ENCODE assay signal across 18 mouse cellular contexts in the genomic region with DNA sequence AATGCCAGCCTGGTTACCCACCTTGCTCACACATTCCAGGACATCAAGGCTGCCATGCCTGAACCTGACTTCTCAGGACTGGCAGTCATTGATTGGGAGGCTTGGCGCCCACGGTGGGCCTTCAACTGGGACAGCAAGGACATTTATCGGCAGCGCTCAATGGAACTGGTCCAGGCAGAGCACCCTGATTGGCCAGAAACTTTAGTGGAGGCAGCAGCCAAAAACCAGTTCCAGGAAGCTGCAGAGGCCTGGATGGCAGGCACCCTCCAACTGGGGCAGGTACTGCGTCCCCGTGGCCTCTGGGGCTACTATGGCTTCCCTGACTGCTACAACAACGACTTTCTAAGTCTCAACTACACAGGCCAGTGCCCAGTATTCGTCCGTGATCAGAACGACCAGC. TPM values are rescaled to one million over a fixed set of nuclear protein-coding genes. Genes with fewer than 3 reads are reported as not detected.
DNase-seq lines count a peak whose midpoint lies in the region; ATAC-seq and TF ChIP-seq lines count a peak whose summit lies in the region.
"Had no signal": no experiment of that assay in that cellular context is flagged by ENCODE, and none has a peak within 500 bp of the region (broad histone marks: within the 10 kb centered on the region; RNA-seq: fewer than 3 reads in every experiment).

No protein-coding gene starts in this region.

- H3K4me2 ChIP-seq in heart, embryonic 13.5 days, result peak overlapping the region; percentile 73
- H3K4me2 ChIP-seq in embryonic facial prominence, embryonic 13.5 days, result peak overlapping the region; percentile 64
- H3K4me2 ChIP-seq in myocyte (ENCODE audit: low read depth), result peak overlapping the region; percentile 87

- H3K27me3 ChIP-seq in heart, embryonic 13.5 days (replicated peaks), result no peaks in the 10 kb centered on the region
- no peaks in the 10 kb centered on the region for H3K27me3 ChIP-seq in embryonic facial prominence, embryonic 13.5 days
- H3K27me3 ChIP-seq in myocyte (ENCODE audit: control insufficient read depth, insufficient read depth, insufficient read length), result no peaks in the 10 kb centered on the region
- H3K27me3 ChIP-seq: embryonic facial prominence, embryonic 15.5 days; neural tube, embryonic 15.5 days; Patski had no signal

- TF ChIP-seq POLR2A in myocyte (IDR thresholded peaks at IDR 0.05; ENCODE audit: insufficient read length, low read depth), result no peak

- H3K9me3 ChIP-seq in heart, embryonic 13.5 days, result no peaks in the 10 kb centered on the region
- H3K9me3 ChIP-seq in embryonic facial prominence, embryonic 13.5 days, result no peaks in the 10 kb centered on the region
- H3K9me3 ChIP-seq: embryonic facial prominence, embryonic 15.5 days; neural tube, embryonic 15.5 days had no signal

- H3ac ChIP-seq in myocyte (ENCODE audit: control insufficient read depth, insufficient read length), result no peak overlapping the region

- intact Hi-C loops in heart, postnatal 10 days (cut with DNase I), result no loop called here

- no peak for ATAC-seq in heart, embryonic 13.5 days (ENCODE audit: extremely low read depth, insufficient number of reproducible peaks, low FRiP score, low TSS enrichment)
- no peak for ATAC-seq in embryonic facial prominence, embryonic 13.5 days (ENCODE audit: insufficient number of reproducible peaks, insufficient read depth, low FRiP score, low TSS enrichment, low read depth)
- ATAC-seq: inflammation-experienced regulatory T-cells, adult 6 months; Patski had no signal

- no peak overlapping the region for H3K27ac ChIP-seq in heart, embryonic 13.5 days (replicated peaks)
- peak overlapping the region; percentile 15; the same call in 1 of the 2 replicates for H3K27ac ChIP-seq in layer of hippocampus, adult 2 months
- no peak overlapping the region for H3K27ac ChIP-seq in embryonic facial prominence, embryonic 13.5 days

- H3K79me2 ChIP-seq in myocyte (ENCODE audit: control insufficient read depth, insufficient read depth), result peaks cover 5% of the 10 kb centered on the region

- TF ChIP-seq CTCF in layer of hippocampus, adult 2 months (conservative IDR thresholded peaks at IDR 0.05), result no peak

- H3K9ac ChIP-seq in heart, embryonic 13.5 days, result no peak overlapping the region
- no peak overlapping the region for H3K9ac ChIP-seq in embryonic facial prominence, embryonic 13.5 days
- H3K9ac ChIP-seq: embryonic facial prominence, embryonic 15.5 days had no signal

- H3K36me3 ChIP-seq in heart, embryonic 13.5 days, result peaks cover 21% of the 10 kb centered on the region
- peaks cover 22% of the 10 kb centered on the region for H3K36me3 ChIP-seq in embryonic facial prominence, embryonic 13.5 days
- H3K36me3 ChIP-seq in myocyte (ENCODE audit: control insufficient read depth, insufficient read depth), result no peaks in the 10 kb centered on the region

- no peak for DNase-seq in heart, postnatal 10 days
- DNase-seq in layer of hippocampus, adult 2 months (ENCODE audit: low spot score in 2 of 2), result no peak
- no peak for DNase-seq in layer of hippocampus, adult 11-12 months (ENCODE audit: low spot score)
- no peak for DNase-seq in left cerebral cortex, adult 11 months (ENCODE audit: low spot score)
- no peak for DNase-seq in spleen, postnatal 36 days (ENCODE audit: low spot score in 2 of 2)
- DNase-seq: cerebellum, adult 2 months; heart, adult 11 months; lung, adult 2 months; midbrain, embryonic 14.5 days; right cerebral cortex, postnatal 25 days; thymus, adult 18-20 months had no signal

- WGBS in heart, embryonic 13.5 days, result 85% methylated on average over 10 of the region's 10 CpGs
- WGBS in embryonic facial prominence, embryonic 13.5 days, result 89% methylated on average over 10 of the region's 10 CpGs

- H3K4me3 ChIP-seq in heart, embryonic 13.5 days, result no peak overlapping the region
- H3K4me3 ChIP-seq in layer of hippocampus, adult 2 months, result no peak overlapping the region
- no peak overlapping the region for H3K4me3 ChIP-seq in embryonic facial prominence, embryonic 13.5 days
- no peak overlapping the region for H3K4me3 ChIP-seq in myocyte

- peaks cover 58% of the 10 kb centered on the region for H3K4me1 ChIP-seq in heart, embryonic 13.5 days
- H3K4me1 ChIP-seq in embryonic facial prominence, embryonic 13.5 days, result peaks cover 54% of the 10 kb centered on the region

TF ChIP-seq in myocyte, 11 proteins besides CTCF, POLR2A, EP300 and RAD21:
- no peak for TF ChIP-seq MYOG (IDR thresholded peaks at IDR 0.05; ENCODE audit: control insufficient read depth in 1 of 3, insufficient read depth in 1 of 3, insufficient read length in 2 of 3, low read depth in 2 of 3)
- no peak for TF ChIP-seq MYOD1 (IDR thresholded peaks at IDR 0.05; ENCODE audit: control insufficient read depth in 1 of 3, insufficient read length in 2 of 3, low read depth in 2 of 3)
- no peak for TF ChIP-seq TCF3 (IDR thresholded peaks at IDR 0.05; ENCODE audit: insufficient read length, low read depth)
- TF ChIP-seq MAX (IDR thresholded peaks at IDR 0.05; ENCODE audit: low read depth), result no peak
- no peak for TF ChIP-seq REST (IDR thresholded peaks at IDR 0.05; ENCODE audit: insufficient read depth, insufficient read length)
- TF ChIP-seq POLR2AphosphoS2 (IDR thresholded peaks at IDR 0.05; ENCODE audit: insufficient read length, low read depth), result no peak
- no peak for TF ChIP-seq CEBPB (IDR thresholded peaks at IDR 0.05; ENCODE audit: insufficient read depth, poor library complexity, severe bottlenecking)
- no peak for TF ChIP-seq SRF (IDR thresholded peaks at IDR 0.05; ENCODE audit: control insufficient read depth, insufficient read length, low read depth)
- TF ChIP-seq USF1 (IDR thresholded peaks at IDR 0.05; ENCODE audit: low read depth), result no peak
- no peak for TF ChIP-seq E2F4 (IDR thresholded peaks at IDR 0.05; ENCODE audit: insufficient read depth)
- TF ChIP-seq TCF12 (IDR thresholded peaks at IDR 0.05; ENCODE audit: insufficient read depth, poor library complexity, severe bottlenecking), result no peak

RNA-seq across cellular contexts. Expression of a gene that starts 0.8 kb away (rescaled TPM):
- 13.9 and 14.6 TPM in 2 replicates for polyA plus RNA-seq in heart, embryonic 13.5 days (2015; fragmentation: Nextera tagmentation; extraction: Ambion mirVana)
- 10 to 100 TPM; 13.0 to 16.2 TPM for total RNA-seq in heart, postnatal 10 days (2021)
- total RNA-seq in layer of hippocampus, adult 2 months (2021), result 10 to 100 TPM; 10.9 to 12.6 TPM
- 21.8 and 22.5 TPM in 2 replicates for polyA plus RNA-seq in embryonic facial prominence, embryonic 13.5 days (2015; fragmentation: Nextera tagmentation; extraction: Ambion mirVana)
- polyA plus RNA-seq in myocyte (2012; fragmentation: generic; extraction: Trizol), result 13.8 TPM

RNA-seq across cellular contexts. Expression of a gene that starts 1.1 kb away (rescaled TPM):
- 6.3 and 7.5 TPM in 2 replicates for polyA plus RNA-seq in heart, embryonic 13.5 days (2015; fragmentation: Nextera tagmentation; extraction: Ambion mirVana)
- 1 to 10 TPM; 3.9 to 5.7 TPM for total RNA-seq in heart, postnatal 10 days (2021)
- 1 to 10 TPM; 6.9 to 7.6 TPM for total RNA-seq in layer of hippocampus, adult 2 months (2021)
- 13.8 and 15.0 TPM in 2 replicates for polyA plus RNA-seq in embryonic facial prominence, embryonic 13.5 days (2015; fragmentation: Nextera tagmentation; extraction: Ambion mirVana)
- polyA plus RNA-seq in myocyte (2012; fragmentation: generic; extraction: Trizol), result 3.3 TPM

RNA-seq across cellular contexts. Expression of a gene that starts 2.7 kb away (rescaled TPM):
- polyA plus RNA-seq in heart, embryonic 13.5 days (2015; fragmentation: Nextera tagmentation; extraction: Ambion mirVana), result 0.48 and 0.68 TPM in 2 replicates
- total RNA-seq in heart, postnatal 10 days (2021), result under 1 TPM; 0.41 to 0.79 TPM
- total RNA-seq in layer of hippocampus, adult 2 months (2021), result 1 to 10 TPM; 2.0 to 2.1 TPM
- 1.6 and 2.8 TPM in 2 replicates for polyA plus RNA-seq in embryonic facial prominence, embryonic 13.5 days (2015; fragmentation: Nextera tagmentation; extraction: Ambion mirVana)
- 0.43 TPM for polyA plus RNA-seq in myocyte (2012; fragmentation: generic; extraction: Trizol)

RNA-seq across cellular contexts. Expression of a gene that starts 9.6 kb away (rescaled TPM):
- polyA plus RNA-seq in heart, embryonic 13.5 days (2015; fragmentation: Nextera tagmentation; extraction: Ambion mirVana), result 35.7 and 41.3 TPM in 2 replicates
- 10 to 100 TPM; 36.9 to 40.7 TPM for total RNA-seq in heart, postnatal 10 days (2021)
- total RNA-seq in layer of hippocampus, adult 2 months (2021), result 10 to 100 TPM; 13.7 to 15.2 TPM
- 39.3 and 54.2 TPM in 2 replicates for polyA plus RNA-seq in embryonic facial prominence, embryonic 13.5 days (2015; fragmentation: Nextera tagmentation; extraction: Ambion mirVana)
- 29.4 TPM for polyA plus RNA-seq in myocyte (2012; fragmentation: generic; extraction: Trizol)

RNA-seq across cellular contexts. Expression of a gene that starts 10.1 kb away (rescaled TPM):
- 94.0 and 104 TPM in 2 replicates for polyA plus RNA-seq in heart, embryonic 13.5 days (2015; fragmentation: Nextera tagmentation; extraction: Ambion mirVana)
- 10 to 100 TPM; 47.0 to 56.0 TPM for total RNA-seq in heart, postnatal 10 days (2021)
- total RNA-seq in layer of hippocampus, adult 2 months (2021), result 10 to 100 TPM; 11.5 to 16.9 TPM
- 118 TPM in 2 replicates for polyA plus RNA-seq in embryonic facial prominence, embryonic 13.5 days (2015; fragmentation: Nextera tagmentation; extraction: Ambion mirVana)
- 34.2 TPM for polyA plus RNA-seq in myocyte (2012; fragmentation: generic; extraction: Trizol)
